Mouse (Mus musculus) activated CD4-positive, CD25-positive, alpha-beta regulatory T cell, adult 4 months (primary cell): ENCODE measurements around the gene Lenep. TPM values are rescaled to one million over a fixed set of nuclear protein-coding genes. Genes with fewer than 3 reads are reported as not detected.
A peak's percentile ranks its signal among the peaks of the same experiment; 100 is the strongest.
"Not testable (repeated sequence)": the region's sequence is repeated elsewhere in the genome, so short reads cannot be mapped to it uniquely, and the experiment has no call there.

Experiments used
- ATAC-seq: one replicate; pipeline ENCODE4 v1.8.0; 2017
- polyA plus RNA-seq, 2 experiments: library from polyadenylated mRNA; unstranded; fragments of 100-300 nt; shearing (Covaris generic); gene quantifications; one replicate each; pipeline ENCODE4 v1.2.1; 2017

Lenep gene
- polyA plus RNA-seq = 1 to 10 TPM in 1 of 2 experiments, not detected in 1; 2.4 TPM

DNA sequence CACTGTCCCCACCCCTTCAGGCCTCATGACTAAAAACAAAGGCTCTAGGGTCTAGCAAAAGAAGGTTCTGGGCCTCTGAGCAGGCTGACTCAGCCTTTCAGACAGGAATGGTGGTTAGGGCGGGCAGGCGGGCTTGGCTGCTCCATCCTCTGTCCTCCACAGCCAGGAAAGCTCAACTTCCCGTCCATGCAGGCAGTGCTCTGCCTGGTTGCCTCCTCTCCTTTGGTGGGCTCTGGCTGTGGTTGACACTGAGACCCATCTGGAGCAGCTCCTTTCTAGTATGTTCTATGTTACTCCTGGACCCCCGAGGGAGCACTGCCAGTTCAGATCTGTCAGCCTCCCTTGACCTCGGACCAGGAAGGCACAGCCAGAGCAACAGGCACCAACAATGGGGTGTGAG, at the start of gene Lenep:
Gene Lenep (minus strand): TSS at position 101 of the 400 bp plus-strand sequence.
- no peak for ATAC-seq

DNA sequence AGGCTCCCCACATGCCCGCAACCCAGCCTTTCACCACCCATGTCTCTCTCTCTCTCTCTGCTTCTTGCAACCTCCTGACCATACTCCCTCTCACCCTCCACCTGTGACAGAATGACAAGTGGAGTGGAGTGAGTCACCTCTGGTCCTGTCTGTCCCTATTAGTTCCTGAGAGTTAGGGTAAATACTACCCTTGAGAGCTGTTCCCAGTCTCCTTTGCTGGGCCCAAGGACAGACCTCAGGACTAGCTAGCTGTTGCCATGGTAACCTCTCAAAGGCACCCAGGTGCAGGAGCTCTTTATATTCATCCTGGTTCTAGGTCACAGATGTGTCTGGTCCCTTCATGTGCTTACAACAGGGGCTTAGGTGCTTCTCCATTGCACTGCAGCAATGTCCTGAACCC, 49.3 kb upstream of the Lenep start:
- ATAC-seq = no peak

GRCm38 (mm10) chr3:89449541-89449940, 46.9 kb upstream of the Lenep start:
- ATAC-seq = peak; percentile 36

GRCm38 (mm10) chr3:89448720-89449537, 46.3 kb upstream of the Lenep start:
- ATAC-seq = no peak

DNA sequence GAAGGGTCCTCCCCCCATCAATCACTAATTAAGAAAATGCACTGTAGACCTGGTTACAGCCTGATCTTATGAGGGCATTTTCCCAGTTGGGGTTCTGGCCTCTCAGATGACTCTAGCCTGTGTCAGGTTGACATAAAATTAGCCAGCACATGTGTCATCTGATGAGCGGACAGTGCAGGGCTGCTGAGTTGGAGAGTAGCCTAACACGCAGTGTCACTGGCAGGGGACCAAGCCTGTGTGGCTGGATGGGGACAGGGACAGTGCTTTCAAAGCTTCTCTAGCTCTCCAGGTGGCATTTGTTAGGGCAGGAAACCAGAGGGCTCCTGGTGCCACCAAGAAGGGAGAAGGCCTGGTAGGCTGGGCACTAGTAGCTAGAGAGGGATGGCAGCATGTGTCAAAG, 38.1 kb upstream of the Lenep start:
- no peak for ATAC-seq

GRCm38 (mm10) chr3:89437269-89437668, 34.7 kb upstream of the Lenep start:
- peak; percentile 78 for ATAC-seq

DNA sequence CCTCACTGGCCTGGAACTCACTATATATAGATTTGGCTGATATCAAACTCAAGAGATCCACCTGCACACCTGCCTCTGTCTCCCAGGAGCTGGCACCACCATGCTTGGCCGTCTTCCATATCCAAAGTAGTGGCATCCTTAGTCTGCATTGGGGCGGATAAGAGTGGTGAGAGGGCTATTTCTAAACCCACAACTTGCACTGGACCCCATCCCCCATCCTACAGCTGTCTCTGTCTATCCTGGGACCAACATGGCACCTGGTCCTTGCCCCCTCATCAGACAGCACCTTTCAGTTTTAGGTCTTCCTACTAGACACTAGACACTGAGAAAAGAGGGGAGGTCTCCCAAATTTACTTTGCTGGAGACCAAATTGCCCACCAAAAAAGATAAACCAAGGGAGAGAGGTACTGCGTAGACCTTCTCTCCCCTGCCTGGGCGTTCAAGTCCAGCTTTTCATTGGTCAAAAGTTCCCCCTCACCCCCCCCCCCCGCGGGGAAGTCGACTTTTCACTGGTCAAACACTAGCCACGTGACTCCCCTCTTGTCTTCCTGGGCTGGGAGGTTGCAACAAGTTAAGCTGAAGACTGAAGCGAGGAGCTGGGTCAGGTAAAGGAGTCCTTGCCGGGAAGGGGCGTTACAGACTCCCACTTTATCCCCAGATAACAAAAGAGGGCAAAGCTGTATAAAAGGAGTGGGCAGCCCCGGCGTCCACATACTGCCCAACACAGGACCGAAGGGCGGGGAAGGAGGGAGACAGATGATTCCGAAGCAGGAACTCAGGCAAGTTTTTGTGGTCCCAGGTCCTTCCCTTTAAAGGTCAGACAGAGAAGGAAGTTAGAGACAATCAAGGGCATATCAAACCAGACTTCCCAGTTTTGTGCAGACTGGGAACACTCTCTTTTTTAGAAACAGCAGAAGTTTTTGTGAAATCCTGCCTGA, 33.9 kb upstream of the Lenep start, which contains the start of gene Pbxip1:
Gene Pbxip1 (plus strand): TSS at position 531 of the 938 bp plus-strand sequence.
- peak; percentile 71 for ATAC-seq

- ATAC-seq = no peak
These were observed 32.4 kb upstream of the Lenep start for GRCm38 (mm10) chr3:89435041-89435440.

DNA sequence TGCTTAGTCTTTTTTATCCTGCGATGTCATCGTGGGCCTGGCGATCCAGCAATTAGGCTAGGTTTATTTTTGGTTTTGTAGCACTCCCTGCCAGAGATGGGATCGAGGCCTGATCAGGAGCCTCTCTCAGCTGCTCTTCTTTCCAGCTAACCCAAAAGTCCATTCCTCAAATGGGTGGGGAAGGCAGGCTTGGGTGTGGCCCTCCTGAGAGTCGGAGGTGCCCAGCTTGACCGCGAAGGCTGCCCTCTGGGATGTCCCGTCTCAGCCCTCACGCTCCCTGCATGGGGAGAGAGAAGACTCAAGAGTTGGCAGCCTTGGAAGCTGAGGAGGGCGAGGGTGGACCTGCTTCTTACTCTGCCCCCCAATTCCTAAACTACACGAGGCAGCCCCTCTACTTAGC, 31.9 kb upstream of the Lenep start:
- no peak for ATAC-seq

GRCm38 (mm10) chr3:89432606-89433005, 30.0 kb upstream of the Lenep start:
- no peak for ATAC-seq

GRCm38 (mm10) chr3:89430171-89431159, 27.9 kb upstream of the Lenep start, which contains the start of gene Pygo2:
Pygo2 (plus strand) TSS chr3:89430214.
- peak; percentile 98 for ATAC-seq

DNA sequence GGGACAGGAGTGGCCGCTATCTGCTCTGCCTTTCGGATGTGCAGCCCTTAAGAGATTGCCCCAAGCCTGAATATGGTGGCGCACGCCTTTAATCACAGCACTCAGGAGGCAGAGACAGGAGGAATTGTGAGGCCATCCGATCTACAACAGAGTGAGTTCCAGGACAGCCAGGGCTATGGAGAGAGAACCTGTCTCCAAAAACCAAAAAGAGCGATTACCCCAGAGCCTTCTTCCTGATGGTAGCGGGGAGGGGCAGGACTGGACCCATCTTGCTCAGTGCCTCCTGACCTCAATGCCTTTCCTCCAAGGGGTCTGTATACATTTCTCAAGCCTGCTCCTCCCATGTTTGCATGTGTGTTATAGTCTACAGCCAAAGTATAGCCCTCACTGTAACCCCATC, 26.4 kb upstream of the Lenep start:
- ATAC-seq = not testable (repeated sequence)

- no peak for ATAC-seq
These were observed 23.3 kb upstream of the Lenep start for GRCm38 (mm10) chr3:89425876-89426275.

DNA sequence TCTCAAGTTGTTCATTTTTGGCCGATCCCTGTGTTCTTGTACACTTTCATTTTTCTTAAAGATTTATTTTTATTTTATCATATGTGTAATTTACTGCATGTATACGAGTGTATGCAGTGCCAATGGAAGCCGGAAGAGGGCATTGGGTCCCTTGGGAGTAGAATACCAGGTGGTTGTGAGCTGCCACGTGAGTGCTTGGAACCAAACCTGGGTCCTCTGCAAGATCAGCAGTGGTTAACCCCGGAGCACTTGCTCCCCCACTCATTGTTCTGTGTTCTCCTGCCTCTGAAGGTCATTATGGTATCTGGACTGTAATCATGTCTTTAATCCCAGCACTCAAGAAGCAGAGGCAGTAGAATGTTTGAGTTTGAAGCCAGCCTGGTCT, 22.5 kb upstream of the Lenep start:
- no peak for ATAC-seq

- ATAC-seq = no peak
These were observed 22.0 kb upstream of the Lenep start for GRCm38 (mm10) chr3:89424416-89425140.

GRCm38 (mm10) chr3:89422556-89423205, 20.1 kb upstream of the Lenep start:
- no peak for ATAC-seq

DNA sequence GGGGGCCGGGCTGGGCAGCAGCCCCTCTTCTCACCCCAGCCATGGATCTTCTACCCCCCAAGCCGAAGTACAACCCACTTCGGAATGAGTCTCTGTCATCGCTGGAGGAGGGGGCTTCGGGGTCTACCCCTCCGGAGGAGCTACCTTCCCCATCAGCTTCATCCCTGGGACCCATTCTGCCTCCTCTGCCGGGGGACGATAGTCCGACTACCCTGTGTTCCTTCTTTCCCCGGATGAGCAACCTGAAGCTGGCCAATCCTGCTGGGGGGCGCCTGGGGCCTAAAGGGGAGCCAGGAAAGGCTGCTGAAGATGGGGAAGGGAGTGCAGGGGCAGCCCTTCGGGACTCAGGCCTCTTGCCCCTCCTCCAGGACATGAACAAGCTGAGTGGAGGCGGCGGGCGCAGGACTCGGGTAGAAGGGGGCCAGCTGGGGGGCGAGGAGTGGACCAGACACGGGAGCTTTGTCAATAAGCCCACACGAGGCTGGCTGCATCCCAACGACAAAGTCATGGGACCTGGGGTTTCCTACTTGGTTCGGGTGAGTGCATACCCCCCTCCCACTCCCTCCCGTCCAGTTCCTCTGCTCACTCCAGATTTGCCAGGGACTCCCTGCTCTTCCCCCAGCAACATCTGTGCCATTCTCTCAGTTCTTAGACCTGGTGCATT, 19.3 kb upstream of the Lenep start:
- ATAC-seq = no peak

DNA sequence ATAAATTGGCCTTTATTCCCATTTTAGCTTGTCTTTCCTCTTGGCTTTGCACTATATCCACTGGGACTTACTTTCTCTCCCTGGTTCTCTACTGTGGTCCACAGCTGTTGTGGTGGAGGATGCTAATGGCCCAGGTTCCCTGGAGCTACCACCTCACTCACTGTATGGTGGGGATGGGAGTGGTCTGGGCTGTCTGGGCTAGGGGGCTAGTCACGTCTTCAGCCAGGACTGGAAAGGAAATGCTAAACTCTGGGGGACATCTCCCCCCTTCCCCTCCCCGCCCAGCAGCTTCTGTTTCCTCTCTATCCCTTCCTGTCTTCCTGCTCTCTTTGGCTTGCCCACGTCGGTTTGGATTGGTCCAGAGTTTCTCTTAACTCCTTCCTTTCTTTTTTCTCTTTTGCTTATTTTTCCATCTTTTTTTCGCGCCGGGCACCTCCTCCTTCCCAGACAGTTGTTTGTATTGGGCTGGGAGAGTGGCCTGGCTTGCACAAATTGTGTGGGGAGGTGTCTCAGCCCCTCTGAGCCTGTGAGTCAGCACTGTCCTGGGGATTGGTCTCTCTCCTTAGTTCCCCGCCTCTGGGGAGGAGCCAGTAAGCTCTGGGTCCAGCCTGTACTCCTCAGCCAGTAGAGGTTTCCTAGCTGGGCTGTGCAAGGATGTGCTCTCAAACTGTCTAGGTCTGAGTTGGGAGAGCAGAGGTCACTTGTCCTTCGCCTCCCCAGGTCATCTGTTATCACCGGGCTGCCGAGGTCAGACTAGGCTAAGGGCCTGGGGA, 18.6 kb upstream of the Lenep start:
- ATAC-seq = no peak

- ATAC-seq = no peak
These were observed 17.8 kb upstream of the Lenep start for GRCm38 (mm10) chr3:89420421-89420820.
